In genomic region chr19:7557844-7558243, GRCm38 (mm10) we compare ENCODE assay signal across 8 mouse cellular contexts. TPM values are rescaled to one million over a fixed set of nuclear protein-coding genes. Genes with fewer than 3 reads are reported as not detected.
DNase-seq lines count a peak whose midpoint lies in the region; ATAC-seq and TF ChIP-seq lines count a peak whose summit lies in the region.

No protein-coding gene starts in this region.

- no peaks in the 10 kb centered on the region for H3K9me3 ChIP-seq in forebrain, embryonic 13.5 days (replicated peaks)

- peaks cover 9% of the 10 kb centered on the region for H3K4me1 ChIP-seq in thymus, adult 2 months (replicated peaks; ENCODE audit: control insufficient read depth, insufficient read depth, low read length)
- H3K4me1 ChIP-seq in forebrain, embryonic 13.5 days: peaks cover 15% of the 10 kb centered on the region

- H3K4me3 ChIP-seq in thymus, adult 2 months (ENCODE audit: control insufficient read depth, insufficient read depth, low read length): peak overlapping the region; percentile 61
- H3K4me3 ChIP-seq in forebrain, embryonic 13.5 days: peak overlapping the region; percentile 42

- H3K27me3 ChIP-seq in thymus, adult 2 months (ENCODE audit: control insufficient read depth, insufficient read depth, low read length): no peaks in the 10 kb centered on the region
- peaks cover 12% of the 10 kb centered on the region for H3K27me3 ChIP-seq in forebrain, embryonic 13.5 days
- H3K27me3 ChIP-seq in splenic B cell, adult 2 months (ENCODE audit: control insufficient read depth, insufficient read depth, low read length, poor library complexity, severe bottlenecking): no peaks in the 10 kb centered on the region

- H3K4me2 ChIP-seq in forebrain, embryonic 13.5 days: peak overlapping the region; percentile 70

- no peak for DNase-seq in thymus, adult 2 months
- no peak for DNase-seq in thymus, postnatal 10 days (ENCODE audit: low spot score in 2 of 2)
- peak; percentile 34 for DNase-seq in liver
- peak; percentile 11 for DNase-seq in splenic B cell, adult 2 months (ENCODE audit: low read depth, low spot score)
- DNase-seq in cerebellum, postnatal 25 days: no peak
- no peak for DNase-seq in layer of hippocampus, adult 11-12 months (ENCODE audit: low spot score)
- no peak for DNase-seq in urinary bladder, postnatal 25 days (ENCODE audit: low spot score)

- no peak overlapping the region for H3K9ac ChIP-seq in forebrain, embryonic 13.5 days

- no peak for TF ChIP-seq POLR2A in thymus, adult 2 months (IDR thresholded peaks at IDR 0.05; ENCODE audit: control insufficient read depth, extremely low read depth, insufficient read depth, low read length, poor library complexity)

- H3K36me3 ChIP-seq in thymus, adult 2 months (ENCODE audit: control insufficient read depth, insufficient read depth, low read length): no peaks in the 10 kb centered on the region
- H3K36me3 ChIP-seq in forebrain, embryonic 13.5 days (ENCODE audit: poor library complexity, severe bottlenecking): no peaks in the 10 kb centered on the region
- no peaks in the 10 kb centered on the region for H3K36me3 ChIP-seq in splenic B cell, adult 2 months (ENCODE audit: control insufficient read depth, insufficient read depth, low read length, poor library complexity, severe bottlenecking)

- peak overlapping the region; percentile 33 for H3K27ac ChIP-seq in thymus, adult 2 months (ENCODE audit: control insufficient read depth, insufficient read depth, low read length)
- H3K27ac ChIP-seq in forebrain, embryonic 13.5 days: no peak overlapping the region

- WGBS in thymus, adult 2 months: 0% methylated on average over 4 of the region's 4 CpGs
- 3% methylated on average over 4 of the region's 4 CpGs for WGBS in forebrain, embryonic 13.5 days

- no peak for ATAC-seq in forebrain, embryonic 13.5 days

- TF ChIP-seq CTCF in thymus, adult 2 months (IDR thresholded peaks at IDR 0.05; ENCODE audit: borderline replicate concordance, control insufficient read depth, extremely low read depth, insufficient read depth, low read length, poor library complexity): no peak

RNA-seq across cellular contexts. Expression of gene Pla2g16, which starts 0.6 kb away (rescaled TPM):
- polyA plus RNA-seq in thymus, adult 2 months (2012; rRNA removed): 21.1 and 30.7 TPM in 2 replicates
- 5.8 and 6.6 TPM in 2 replicates for polyA plus RNA-seq in forebrain, embryonic 13.5 days (2015; fragmentation: Nextera tagmentation; extraction: Ambion mirVana)

RNA-seq across cellular contexts. Expression of gene Lgals12, which starts 49.1 kb away (rescaled TPM):
- 3.4 and 4.2 TPM in 2 replicates for polyA plus RNA-seq in thymus, adult 2 months (2012; rRNA removed)
- polyA plus RNA-seq in forebrain, embryonic 13.5 days (2015; fragmentation: Nextera tagmentation; extraction: Ambion mirVana): 0.13 and 0.16 TPM in 2 replicates

RNA-seq across cellular contexts. Expression of gene Hrasls5, which starts 54.5 kb away (rescaled TPM):
- 0.32 and 1.7 TPM in 2 replicates for polyA plus RNA-seq in thymus, adult 2 months (2012; rRNA removed)
- not detected in 2 replicates for polyA plus RNA-seq in forebrain, embryonic 13.5 days (2015; fragmentation: Nextera tagmentation; extraction: Ambion mirVana)

Comparison
In these comparisons a context has a peak if more than half of its experiments do, and no peak if none do; other contexts are left out.
1. DNase-seq: peak in liver (single experiment) and splenic B cell, adult 2 months (single experiment); none in thymus, adult 2 months (single experiment), thymus, postnatal 10 days (0 of 2), cerebellum, postnatal 25 days (0 of 2), layer of hippocampus, adult 11-12 months (single experiment) and urinary bladder, postnatal 25 days (single experiment).